Mouse (Mus musculus): Measurements from ENCODE around the gene Gm20532. TPM values are rescaled to one million over a fixed set of nuclear protein-coding genes. Genes with fewer than 3 reads are reported as not detected.

Gm20532 gene
- polyA plus RNA-seq, 1 experiment from 2014 or later = not detected

GRCm38 (mm10) chr2:26608781-26609180 is 22.3 kb downstream of the Gm20532 start:
- Histone ChIP-seq H3K4me1 (peaks cover 15% of the 10 kb centered on the region), H3K27ac (replicated peaks) (no peak overlapping the region), H3K9ac (replicated peaks) (no peak overlapping the region), H3K27me3 (replicated peaks) (peaks cover 24% of the 10 kb centered on the region), H3K36me3 (no peaks in the 10 kb centered on the region), H3K9me3 (replicated peaks) (no peaks in the 10 kb centered on the region), H3K4me2 (no peak overlapping the region), H3K4me3 (replicated peaks) (no peak overlapping the region)
- ATAC-seq (ENCODE audit: low FRiP score) = no peak

- ATAC-seq (ENCODE audit: low FRiP score) = no peak
- no peaks in the 10 kb centered on the region for H3K36me3 ChIP-seq
- H3K4me1 ChIP-seq = peaks cover 10% of the 10 kb centered on the region
- H3K4me3 ChIP-seq (replicated peaks) = no peak overlapping the region
- peaks cover 19% of the 10 kb centered on the region for H3K27me3 ChIP-seq (replicated peaks)
- H3K9ac ChIP-seq (replicated peaks) = no peak overlapping the region
- no peak overlapping the region for H3K4me2 ChIP-seq
- H3K9me3 ChIP-seq (replicated peaks) = no peaks in the 10 kb centered on the region
- H3K27ac ChIP-seq (replicated peaks) = no peak overlapping the region
Observed at GRCm38 (mm10) chr2:26609261-26609661, 22.8 kb downstream of the Gm20532 start.

- Histone ChIP-seq H3K4me2 (no peak overlapping the region), H3K9ac (replicated peaks) (no peak overlapping the region), H3K27ac (replicated peaks) (no peak overlapping the region), H3K36me3 (no peaks in the 10 kb centered on the region), H3K27me3 (replicated peaks) (peaks cover 9% of the 10 kb centered on the region; the same call in 1 of the 2 replicates), H3K4me3 (replicated peaks) (no peak overlapping the region), H3K9me3 (replicated peaks) (no peaks in the 10 kb centered on the region), H3K4me1 (peaks cover 5% of the 10 kb centered on the region; the same call in 1 of the 2 replicates)
- 84% methylated on average over 3 of the region's 3 CpGs for WGBS
- no peak for ATAC-seq (ENCODE audit: low FRiP score)
Observed at GRCm38 (mm10) chr2:26610526-26610925, 24.1 kb downstream of the Gm20532 start.

GRCm38 (mm10) chr2:26611054-26611453 is 24.6 kb downstream of the Gm20532 start:
- H3K4me1 ChIP-seq = peaks cover 5% of the 10 kb centered on the region; the same call in 1 of the 2 replicates

GRCm38 (mm10) chr2:26611896-26612295 is 25.5 kb downstream of the Gm20532 start:
- H3K4me1 ChIP-seq = peaks cover 5% of the 10 kb centered on the region; the same call in 1 of the 2 replicates
- no peaks in the 10 kb centered on the region for H3K36me3 ChIP-seq
- H3K4me2 ChIP-seq = no peak overlapping the region
- no peaks in the 10 kb centered on the region for H3K9me3 ChIP-seq (replicated peaks)
- no peaks in the 10 kb centered on the region for H3K27me3 ChIP-seq (replicated peaks)
- ATAC-seq (ENCODE audit: low FRiP score) = no peak
- H3K27ac ChIP-seq (replicated peaks) = no peak overlapping the region
- H3K9ac ChIP-seq (replicated peaks) = no peak overlapping the region
- H3K4me3 ChIP-seq (replicated peaks) = no peak overlapping the region

More at GRCm38 (mm10) chr2:26611054-26611453, 24.6 kb downstream of the Gm20532 start:
- H3K27ac ChIP-seq (replicated peaks) = no peak overlapping the region
- H3K4me3 ChIP-seq (replicated peaks) = no peak overlapping the region
- ATAC-seq (ENCODE audit: low FRiP score) = no peak
- H3K9me3 ChIP-seq (replicated peaks) = no peaks in the 10 kb centered on the region
- H3K27me3 ChIP-seq (replicated peaks) = 0 out of 2 replicates have a peak, but pooled peaks cover 6% of the 10 kb centered on the region
- H3K36me3 ChIP-seq = no peaks in the 10 kb centered on the region
- no peak overlapping the region for H3K4me2 ChIP-seq
- H3K9ac ChIP-seq (replicated peaks) = no peak overlapping the region

GRCm38 (mm10) chr2:26614903-26615302 is 28.5 kb downstream of the Gm20532 start:
- no peaks in the 10 kb centered on the region for H3K27me3 ChIP-seq (replicated peaks)
- whole genome bisulfite sequencing = 71% methylated on average over 5 of the region's 5 CpGs
- H3K9me3 ChIP-seq (replicated peaks) = no peaks in the 10 kb centered on the region
- no peak overlapping the region for H3K9ac ChIP-seq (replicated peaks)
- H3K4me1 ChIP-seq = no peaks in the 10 kb centered on the region
- ATAC-seq (ENCODE audit: low FRiP score) = no peak
- no peak overlapping the region for H3K27ac ChIP-seq (replicated peaks)
- no peak overlapping the region for H3K4me3 ChIP-seq (replicated peaks)
- H3K36me3 ChIP-seq = no peaks in the 10 kb centered on the region
- no peak overlapping the region for H3K4me2 ChIP-seq

GRCm38 (mm10) chr2:26615459-26616124 is 29.2 kb downstream of the Gm20532 start:
- H3K4me2 ChIP-seq = no peak overlapping the region
- no peak overlapping the region for H3K9ac ChIP-seq (replicated peaks)
- 85% methylated on average over 4 of the region's 4 CpGs for WGBS
- H3K9me3 ChIP-seq (replicated peaks) = no peaks in the 10 kb centered on the region
- H3K27ac ChIP-seq (replicated peaks) = no peak overlapping the region
- no peaks in the 10 kb centered on the region for H3K36me3 ChIP-seq
- H3K27me3 ChIP-seq (replicated peaks) = no peaks in the 10 kb centered on the region
- no peaks in the 10 kb centered on the region for H3K4me1 ChIP-seq
- H3K4me3 ChIP-seq (replicated peaks) = no peak overlapping the region
- ATAC-seq (ENCODE audit: low FRiP score) = no peak

GRCm38 (mm10) chr2:26617331-26617730 is 30.9 kb downstream of the Gm20532 start:
- Histone ChIP-seq H3K27me3 (replicated peaks) (no peaks in the 10 kb centered on the region), H3K4me3 (replicated peaks) (no peak overlapping the region), H3K9me3 (replicated peaks) (no peaks in the 10 kb centered on the region), H3K9ac (replicated peaks) (no peak overlapping the region), H3K4me1 (no peaks in the 10 kb centered on the region), H3K36me3 (no peaks in the 10 kb centered on the region), H3K4me2 (no peak overlapping the region), H3K27ac (replicated peaks) (no peak overlapping the region)
- WGBS = 78% methylated on average over 6 of the region's 6 CpGs
- ATAC-seq (ENCODE audit: low FRiP score) = no peak

GRCm38 (mm10) chr2:26617928-26618327 is 31.5 kb downstream of the Gm20532 start:
- no peaks in the 10 kb centered on the region for H3K36me3 ChIP-seq
- no peak overlapping the region for H3K4me2 ChIP-seq
- WGBS = 68% methylated on average over 7 of the region's 7 CpGs
- no peak overlapping the region for H3K9ac ChIP-seq (replicated peaks)
- H3K27me3 ChIP-seq (replicated peaks) = no peaks in the 10 kb centered on the region
- no peaks in the 10 kb centered on the region for H3K9me3 ChIP-seq (replicated peaks)
- H3K4me3 ChIP-seq (replicated peaks) = no peak overlapping the region
- H3K27ac ChIP-seq (replicated peaks) = no peak overlapping the region
- ATAC-seq (ENCODE audit: low FRiP score) = no peak
- H3K4me1 ChIP-seq = no peaks in the 10 kb centered on the region

- 53% methylated on average over 2 of the region's 2 CpGs for WGBS
- no peaks in the 10 kb centered on the region for H3K4me1 ChIP-seq
- H3K4me2 ChIP-seq = no peak overlapping the region
Observed at GRCm38 (mm10) chr2:26621246-26621645, 34.8 kb downstream of the Gm20532 start.

GRCm38 (mm10) chr2:26622984-26623383 is 36.5 kb downstream of the Gm20532 start:
- ATAC-seq (ENCODE audit: low FRiP score) = no peak
- Histone ChIP-seq H3K36me3 (no peaks in the 10 kb centered on the region), H3K4me1 (peaks cover 6% of the 10 kb centered on the region), H3K9ac (replicated peaks) (no peak overlapping the region), H3K27ac (replicated peaks) (no peak overlapping the region), H3K27me3 (replicated peaks) (no peaks in the 10 kb centered on the region), H3K4me3 (replicated peaks) (no peak overlapping the region), H3K9me3 (replicated peaks) (no peaks in the 10 kb centered on the region), H3K4me2 (no peak overlapping the region)
- WGBS = 61% methylated on average over 5 of the region's 5 CpGs

More at GRCm38 (mm10) chr2:26621246-26621645, 34.8 kb downstream of the Gm20532 start:
- ATAC-seq (ENCODE audit: low FRiP score) = no peak
- Histone ChIP-seq H3K9ac (replicated peaks) (no peak overlapping the region), H3K4me3 (replicated peaks) (no peak overlapping the region), H3K27me3 (replicated peaks) (no peaks in the 10 kb centered on the region), H3K27ac (replicated peaks) (no peak overlapping the region), H3K36me3 (no peaks in the 10 kb centered on the region), H3K9me3 (replicated peaks) (no peaks in the 10 kb centered on the region)

GRCm38 (mm10) chr2:26625419-26625818 is 39.0 kb downstream of the Gm20532 start:
- H3K9me3 ChIP-seq (replicated peaks) = no peaks in the 10 kb centered on the region
- H3K27me3 ChIP-seq (replicated peaks) = no peaks in the 10 kb centered on the region
- ATAC-seq (ENCODE audit: low FRiP score) = no peak
- WGBS = 87% methylated on average over 3 of the region's 3 CpGs
- no peaks in the 10 kb centered on the region for H3K36me3 ChIP-seq
- H3K27ac ChIP-seq (replicated peaks) = no peak overlapping the region
- peaks cover 24% of the 10 kb centered on the region for H3K4me1 ChIP-seq
- H3K4me2 ChIP-seq = no peak overlapping the region
- no peak overlapping the region for H3K9ac ChIP-seq (replicated peaks)
- H3K4me3 ChIP-seq (replicated peaks) = no peak overlapping the region

Measured in neural tube, embryonic 15.5 days (tissue).